Mouse (Mus musculus) gastrocnemius, adult 18-20 months (tissue): ENCODE data around the gene Tbc1d22a. TPM values are rescaled to one million over a fixed set of nuclear protein-coding genes. Genes with fewer than 3 reads are reported as not detected.

Source experiments
- DNase-seq: peaks from one replicate; pipeline ENCODE4 v3.0.0; 2021; ENCODE audit warnings: low spot score
- total RNA-seq, 2 experiments: library from RNA; stranded (reverse); gene quantifications; 2 replicates each; pipeline ENCODE4 v1.2.3; 2021

The Tbc1d22a gene
- total RNA-seq, 2 experiments from 2014 or later: 15.6 to 17.1 TPM

DNA sequence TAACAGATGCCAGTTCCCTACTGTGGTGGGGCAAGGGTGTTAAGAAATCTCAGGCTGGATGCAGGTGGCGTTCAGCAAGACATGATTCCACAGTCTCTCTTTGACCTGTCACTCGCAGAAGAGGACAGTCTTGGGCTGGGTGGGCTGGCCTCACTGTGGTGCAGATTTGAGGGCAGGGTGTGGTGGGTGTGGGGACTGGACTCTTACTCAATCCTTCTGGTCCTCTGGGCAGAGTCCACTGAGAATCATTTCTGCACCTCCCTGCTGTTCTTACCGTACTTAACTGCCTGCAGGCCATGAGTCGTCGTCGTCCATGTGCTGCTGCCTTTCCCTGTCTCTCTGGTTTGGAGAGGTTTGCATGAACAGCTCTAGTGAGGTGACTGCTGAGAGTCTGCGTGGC, 61.5 kb downstream of the Tbc1d22a start:
- DNase-seq: no peak

- DNase-seq: no peak
Measured at GRCm38 (mm10) chr15:86276538-86277264, 62.4 kb downstream of the Tbc1d22a start.

DNA sequence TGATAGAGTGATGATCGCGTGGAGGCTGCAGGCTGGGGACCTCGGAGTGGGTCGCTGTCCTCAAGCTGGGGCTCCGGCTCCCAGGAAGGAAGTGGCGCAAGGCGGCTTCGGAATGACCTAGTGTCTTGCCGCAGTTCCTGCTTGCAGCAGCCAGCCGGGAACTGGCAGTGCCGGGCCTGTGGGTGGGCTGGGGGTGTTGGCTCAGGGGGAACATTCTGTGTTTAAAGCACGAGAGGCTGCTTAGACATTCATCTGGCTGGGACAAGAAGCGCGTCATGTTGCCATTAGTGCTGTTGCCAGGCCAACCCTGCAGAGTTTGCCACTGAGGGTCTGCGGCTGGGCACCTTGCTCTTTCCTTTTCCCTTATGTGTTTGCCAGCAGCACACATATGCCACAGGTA, 63.2 kb downstream of the Tbc1d22a start:
- no peak for DNase-seq

GRCm38 (mm10) chr15:86279059-86279974, 65.1 kb downstream of the Tbc1d22a start:
- no peak for DNase-seq

DNA sequence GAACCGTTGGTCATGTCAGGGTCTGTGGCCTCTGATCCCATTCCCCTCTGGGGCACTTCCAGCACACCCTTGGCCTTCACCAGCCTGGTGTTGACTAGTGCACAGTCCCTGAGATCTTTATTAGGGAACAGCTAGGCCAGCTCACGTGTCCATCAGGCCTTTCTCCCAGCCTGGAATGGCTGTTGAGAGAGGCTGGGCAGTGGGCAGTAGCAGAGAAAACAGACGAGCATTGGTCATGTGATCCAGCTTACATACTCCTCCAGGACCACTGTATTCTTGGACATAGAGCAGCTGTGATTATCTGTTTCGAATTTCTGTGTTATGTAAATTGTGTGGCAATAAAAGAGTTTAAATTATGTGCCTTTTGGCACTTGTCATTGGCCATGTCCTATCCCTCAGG, 65.9 kb downstream of the Tbc1d22a start:
- no peak for DNase-seq

GRCm38 (mm10) chr15:86283238-86283637, 69.0 kb downstream of the Tbc1d22a start:
- no peak for DNase-seq

DNA sequence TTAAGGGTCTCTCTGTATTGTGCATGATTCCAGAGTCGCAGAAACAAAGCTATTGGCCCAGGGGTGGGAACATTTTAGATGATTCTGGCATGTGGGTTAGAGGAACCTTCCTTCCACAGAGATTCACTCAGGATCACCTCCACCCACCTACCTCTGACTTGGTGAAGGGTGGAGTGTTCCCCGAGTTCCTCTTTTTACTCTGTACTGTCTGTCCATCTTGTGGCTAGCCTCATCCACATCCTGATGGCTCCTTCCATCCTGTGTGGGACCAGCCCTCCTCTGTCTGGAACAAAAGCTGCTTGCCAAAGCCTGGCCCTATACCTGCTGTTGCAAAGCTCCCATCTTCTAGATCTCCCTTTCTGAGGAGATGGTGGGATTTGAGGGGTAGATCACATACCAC, 71.0 kb downstream of the Tbc1d22a start:
- DNase-seq: no peak

GRCm38 (mm10) chr15:86290074-86290473, 75.8 kb downstream of the Tbc1d22a start:
- no peak for DNase-seq

GRCm38 (mm10) chr15:86292288-86292687, 78.0 kb downstream of the Tbc1d22a start:
- no peak for DNase-seq

DNA sequence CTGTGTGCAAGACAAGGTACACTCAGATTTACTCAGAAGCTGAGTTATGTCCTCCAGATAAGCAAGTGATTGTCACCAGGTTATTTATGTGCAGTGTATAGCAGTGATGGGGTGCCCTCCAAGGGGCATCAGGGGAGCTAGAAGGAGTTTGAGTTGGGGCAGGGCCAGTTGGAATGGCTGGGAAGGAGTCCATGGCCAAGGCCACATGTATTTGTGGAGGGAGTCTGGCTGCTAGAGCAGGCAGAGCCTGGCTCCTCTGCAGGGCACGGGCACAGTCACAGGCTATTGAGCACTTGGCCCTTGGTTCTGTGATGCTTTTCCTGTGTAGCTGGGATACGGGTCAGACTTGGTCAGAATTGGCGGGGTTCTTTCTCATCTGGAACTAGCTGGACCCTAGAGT, 80.2 kb downstream of the Tbc1d22a start:
- DNase-seq: no peak

DNA sequence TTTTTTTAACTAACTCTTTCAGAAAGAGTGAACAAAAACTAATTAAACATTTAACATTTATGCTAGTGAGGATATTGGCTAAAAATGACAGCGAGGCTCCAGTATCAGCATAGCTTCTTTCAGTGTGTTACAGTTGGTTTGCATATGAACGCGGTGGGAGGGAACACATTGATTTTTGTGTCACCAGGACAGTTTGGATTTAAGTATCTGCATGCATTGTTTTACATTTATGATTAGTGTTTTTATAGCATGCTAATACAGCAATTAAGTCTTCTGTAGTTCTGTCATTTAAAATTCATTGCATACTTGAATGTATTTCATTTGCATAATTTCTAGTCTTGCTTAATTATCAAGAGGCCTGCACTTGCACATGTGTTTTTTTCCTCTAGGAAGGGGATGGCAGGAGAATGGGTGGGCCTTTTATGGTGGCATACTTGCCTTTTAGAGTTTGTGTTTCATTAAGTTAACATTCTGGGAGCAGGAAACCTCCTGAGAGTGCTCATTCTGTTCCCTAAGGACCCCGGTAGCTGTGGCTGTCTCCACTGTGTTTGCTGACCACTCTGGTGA, 81.5 kb downstream of the Tbc1d22a start:
- DNase-seq: no peak

- no peak for DNase-seq
Measured at GRCm38 (mm10) chr15:86297281-86297680, 83.0 kb downstream of the Tbc1d22a start.

GRCm38 (mm10) chr15:86303876-86304275, 89.6 kb downstream of the Tbc1d22a start:
- DNase-seq: no peak

DNA sequence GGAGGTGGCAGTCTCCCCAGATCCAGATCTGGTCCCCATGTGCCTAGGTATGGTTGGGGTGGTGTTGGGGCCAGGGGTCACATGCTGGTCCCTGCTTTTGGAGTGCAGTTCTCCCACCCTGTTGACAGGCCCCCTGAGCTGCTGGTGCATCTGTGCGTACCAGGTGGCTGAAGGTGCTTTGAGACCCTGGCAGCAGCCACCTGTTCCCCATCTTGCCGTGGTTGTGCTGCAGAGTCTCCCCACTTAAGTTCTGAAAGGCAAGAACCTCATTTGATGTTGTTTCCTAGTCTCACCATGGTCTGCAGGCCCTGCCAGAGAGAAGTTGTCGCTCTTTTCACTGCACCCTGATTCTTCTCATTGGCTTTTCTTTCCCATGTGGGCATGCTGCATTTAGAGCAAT, 90.6 kb downstream of the Tbc1d22a start:
- DNase-seq: no peak

DNA sequence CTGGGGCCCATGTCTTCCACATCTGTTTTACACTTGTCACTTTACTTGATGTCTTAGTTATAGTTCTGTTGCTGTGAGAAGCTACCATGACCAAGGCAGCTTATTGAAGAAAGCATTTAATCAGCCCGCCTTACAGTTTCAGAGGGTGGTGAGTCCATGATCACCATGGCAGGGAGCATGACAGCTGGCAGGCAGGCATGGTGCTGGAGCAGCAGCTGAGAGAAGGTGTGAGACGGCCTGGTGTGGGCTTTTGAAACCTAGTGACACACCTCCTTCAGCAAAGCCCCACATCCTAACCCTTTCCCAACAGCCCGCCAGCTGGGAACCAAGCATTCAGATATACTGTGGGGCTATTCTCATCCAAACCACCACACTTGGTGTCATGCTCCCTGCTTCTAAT, 91.0 kb downstream of the Tbc1d22a start:
- DNase-seq: no peak

DNA sequence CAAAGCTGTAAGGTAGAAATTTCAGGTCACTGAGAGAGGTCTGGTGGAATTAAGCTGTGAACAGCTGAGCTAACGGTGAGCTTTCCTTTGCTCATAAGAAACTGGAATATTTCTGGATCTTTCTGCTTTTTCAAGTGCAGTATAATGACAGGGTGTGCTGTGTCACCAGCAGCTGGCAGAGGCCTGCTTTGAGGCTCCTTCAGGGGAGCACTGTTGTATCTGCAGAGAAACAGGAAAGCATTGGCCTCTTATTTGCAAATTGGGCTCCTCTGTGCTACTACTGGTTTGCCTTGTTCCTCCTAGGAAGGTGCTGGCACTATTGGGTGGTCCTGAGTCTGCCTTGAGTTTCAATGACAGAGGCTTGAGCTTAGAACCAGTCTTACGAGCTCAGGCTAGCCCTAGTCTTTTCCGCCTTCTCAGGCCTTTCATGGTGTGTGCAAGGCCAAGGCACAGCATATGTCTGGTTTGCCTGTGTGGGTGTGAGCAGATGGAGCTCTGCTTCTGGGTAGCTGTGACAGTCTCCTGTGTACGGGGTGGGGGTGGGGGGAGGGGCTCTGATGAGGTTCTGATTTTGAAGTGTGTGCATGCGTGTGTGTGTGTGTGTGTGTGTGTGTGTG, 95.1 kb downstream of the Tbc1d22a start:
- DNase-seq: no peak

DNA sequence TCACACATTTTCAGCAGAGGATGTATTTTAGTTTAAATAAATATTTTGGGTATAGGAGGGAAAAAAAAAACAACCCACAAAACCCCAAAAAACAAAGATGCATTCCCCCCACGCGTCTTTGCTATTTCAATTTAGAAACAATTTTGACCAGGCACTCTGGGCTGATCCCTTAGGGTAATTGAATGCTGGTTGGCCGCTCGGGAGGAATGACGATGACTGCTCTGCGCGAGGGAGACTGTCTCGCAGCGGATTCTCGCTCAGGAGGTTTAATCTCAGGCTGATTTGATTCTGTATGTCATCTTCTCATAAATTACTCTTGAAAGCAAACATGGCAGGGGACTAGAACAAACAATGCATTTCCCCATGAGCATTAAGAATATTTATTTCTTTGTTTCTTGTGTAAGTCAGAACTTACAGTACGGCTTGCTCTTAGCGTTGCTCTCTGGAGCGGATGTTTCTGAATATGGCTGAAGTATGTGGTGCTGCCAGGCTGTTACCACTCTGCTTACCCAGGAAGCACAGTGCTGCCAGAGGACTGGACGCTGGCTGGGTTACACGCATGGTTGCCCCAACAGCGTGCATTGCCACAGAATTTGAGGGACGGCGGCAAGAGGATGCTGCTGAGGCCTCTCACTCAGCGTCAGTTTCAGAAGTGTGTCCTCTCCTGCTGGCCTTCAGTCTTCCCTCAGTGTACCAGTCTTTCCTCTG, 106.7 kb downstream of the Tbc1d22a start:
- no peak for DNase-seq

DNA sequence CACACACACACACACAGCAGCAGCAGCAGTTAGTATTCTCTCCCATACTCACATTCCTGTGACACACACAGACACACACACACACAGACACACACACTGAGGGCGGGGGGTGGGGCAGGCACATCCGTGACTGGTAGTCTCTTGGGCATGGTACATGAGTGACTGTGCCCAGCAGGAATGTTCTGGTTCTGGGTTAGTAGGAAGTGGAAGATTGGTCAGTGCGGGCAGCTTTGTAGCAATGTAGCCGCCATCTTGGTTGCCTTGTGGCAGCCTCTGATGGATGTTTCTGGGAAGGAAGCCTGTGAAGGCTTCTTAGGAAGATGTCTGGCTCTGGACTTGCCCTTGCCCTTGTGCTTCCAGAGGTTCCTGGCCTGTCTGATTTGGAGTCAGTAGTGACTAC, 112.1 kb downstream of the Tbc1d22a start:
- DNase-seq: no peak

GRCm38 (mm10) chr15:86329911-86330310, 115.7 kb downstream of the Tbc1d22a start:
- no peak for DNase-seq

GRCm38 (mm10) chr15:86330454-86330853, 116.2 kb downstream of the Tbc1d22a start:
- DNase-seq: no peak

DNA sequence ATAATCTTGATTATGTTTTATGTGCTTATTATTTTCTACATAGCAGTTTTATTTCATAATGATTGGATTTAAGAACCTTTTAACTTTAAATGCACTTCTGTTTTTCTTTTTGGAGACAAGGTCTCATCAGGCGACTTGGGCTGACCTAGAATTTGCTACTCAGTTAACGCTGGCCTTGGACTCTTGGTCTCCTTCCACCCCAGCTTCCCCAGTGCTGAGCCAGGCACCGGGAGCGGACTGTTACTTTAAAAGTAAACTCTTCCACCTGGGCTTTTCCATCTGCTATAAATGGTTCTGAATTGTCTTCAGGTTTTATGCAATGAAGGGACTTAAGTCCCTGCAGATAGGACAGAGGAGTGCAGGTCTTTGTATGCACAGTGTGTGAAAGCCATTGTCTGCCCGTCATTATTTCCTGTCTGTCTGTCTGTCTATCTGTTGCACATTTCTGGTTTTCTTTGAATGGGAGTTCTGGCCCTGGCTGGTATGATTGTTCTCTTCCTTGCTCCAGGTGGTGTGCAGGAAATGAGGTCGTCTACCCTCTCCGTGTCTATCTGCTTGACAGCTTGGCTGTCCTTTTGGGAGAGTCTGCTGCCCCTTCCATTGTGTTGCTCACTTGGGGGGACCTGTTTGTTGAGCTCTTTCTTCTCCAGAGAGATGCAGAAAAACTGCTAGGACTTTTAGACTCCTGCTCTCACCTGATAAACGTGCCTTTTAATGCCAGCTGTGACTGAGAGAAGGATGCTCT, 117.4 kb downstream of the Tbc1d22a start:
- DNase-seq: no peak
